Mouse (Mus musculus): ENCODE data around the gene Slc2a9.

Gene Slc2a9

GRCm38 (mm10) chr5:38504116-38504515, 1.2 kb upstream of the Slc2a9 start:
- 69% methylated on average over 1 of the region's 1 CpGs for WGBS

GRCm38 (mm10) chr5:38500043-38500442, 2.9 kb downstream of the Slc2a9 start:
- 95% methylated on average over 8 of the region's 8 CpGs for WGBS

- WGBS, result 66% methylated on average over 7 of the region's 7 CpGs
These were observed 3.6 kb downstream of the Slc2a9 start for GRCm38 (mm10) chr5:38499316-38499811.

- 70% methylated on average over 5 of the region's 5 CpGs for WGBS
These were observed 4.5 kb downstream of the Slc2a9 start for GRCm38 (mm10) chr5:38498479-38498878.

- 84% methylated on average over 8 of the region's 8 CpGs for WGBS
These were observed 6.4 kb downstream of the Slc2a9 start for GRCm38 (mm10) chr5:38496491-38497057.

- WGBS, result 93% methylated on average over 6 of the region's 6 CpGs
These were observed 9.1 kb downstream of the Slc2a9 start for GRCm38 (mm10) chr5:38493890-38494289.

GRCm38 (mm10) chr5:38491763-38492162, 11.2 kb downstream of the Slc2a9 start:
- WGBS, result 85% methylated on average over 8 of the region's 8 CpGs

GRCm38 (mm10) chr5:38489739-38490138, 13.2 kb downstream of the Slc2a9 start:
- WGBS, result 92% methylated on average over 4 of the region's 4 CpGs

GRCm38 (mm10) chr5:38488673-38489615, 14.0 kb downstream of the Slc2a9 start:
- 87% methylated on average over 20 of the region's 20 CpGs for WGBS

- WGBS, result 55% methylated on average over 6 of the region's 6 CpGs
These were observed 14.9 kb downstream of the Slc2a9 start for GRCm38 (mm10) chr5:38488026-38488425.

- 90% methylated on average over 4 of the region's 4 CpGs for WGBS
These were observed 15.7 kb downstream of the Slc2a9 start for GRCm38 (mm10) chr5:38487247-38487646.

- WGBS, result 89% methylated on average over 4 of the region's 4 CpGs
These were observed 17.0 kb downstream of the Slc2a9 start for GRCm38 (mm10) chr5:38485946-38486345.

- 59% methylated on average over 7 of the region's 7 CpGs for WGBS
These were observed 19.3 kb downstream of the Slc2a9 start for GRCm38 (mm10) chr5:38483518-38484110.

GRCm38 (mm10) chr5:38480822-38481707, 21.9 kb downstream of the Slc2a9 start:
- WGBS, result 88% methylated on average over 10 of the region's 10 CpGs

- WGBS, result 36% methylated on average over 22 of the region's 22 CpGs
These were observed 22.8 kb downstream of the Slc2a9 start for GRCm38 (mm10) chr5:38479908-38480725.

GRCm38 (mm10) chr5:38479027-38479426, 23.9 kb downstream of the Slc2a9 start:
- WGBS, result 30% methylated on average over 4 of the region's 4 CpGs

GRCm38 (mm10) chr5:38477731-38478445, 25.1 kb downstream of the Slc2a9 start:
- 91% methylated on average over 7 of the region's 7 CpGs for WGBS

GRCm38 (mm10) chr5:38476861-38477565, 25.9 kb downstream of the Slc2a9 start:
- WGBS, result 85% methylated on average over 25 of the region's 25 CpGs

GRCm38 (mm10) chr5:38470881-38471280, 32.1 kb downstream of the Slc2a9 start:
- 95% methylated on average over 6 of the region's 6 CpGs for WGBS

All from cerebral cortex, adult 2 months (tissue).